In genomic region chr10:116206449-116206848, GRCm38 (mm10) we compare ENCODE assay signal across 25 mouse cellular contexts.
DNase-seq lines count a peak whose midpoint lies in the region; TF ChIP-seq lines count a peak whose summit lies in the region.
"Had no signal": no experiment of that assay in that cellular context is flagged by ENCODE, and none has a peak within 500 bp of the region (broad histone marks: within the 10 kb centered on the region; RNA-seq: fewer than 3 reads in every experiment).

No protein-coding gene starts in this region.

- no peaks in the 10 kb centered on the region for H3K27me3 ChIP-seq in heart, embryonic 10.5 days (ENCODE audit: insufficient read depth, poor library complexity, severe bottlenecking)
- H3K27me3 ChIP-seq: CH12.LX; forebrain, embryonic 13.5 days; heart, embryonic 13.5 days; hindbrain, embryonic 12.5 days; lung, embryonic 15.5 days; midbrain, embryonic 12.5 days; neural tube, embryonic 15.5 days; Patski; stomach, embryonic 15.5 days had no signal

- TF ChIP-seq POLR2A in lung, adult 2 months (IDR thresholded peaks at IDR 0.05; ENCODE audit: borderline replicate concordance, extremely low read depth, low read depth, low read length) = no peak

- no peak for TF ChIP-seq CTCF in lung, adult 2 months (IDR thresholded peaks at IDR 0.05; ENCODE audit: insufficient read depth, low read length)

- no peaks in the 10 kb centered on the region for H3K9me3 ChIP-seq in heart, embryonic 10.5 days
- H3K9me3 ChIP-seq: forebrain, embryonic 13.5 days; heart, embryonic 13.5 days; hindbrain, embryonic 12.5 days; limb, embryonic 15.5 days; lung, embryonic 15.5 days; midbrain, embryonic 12.5 days; neural tube, embryonic 15.5 days; stomach, embryonic 15.5 days had no signal

- no peak overlapping the region for H3K27ac ChIP-seq in heart, embryonic 10.5 days
- H3K27ac ChIP-seq: forebrain, embryonic 13.5 days; hindbrain, embryonic 12.5 days; limb, embryonic 15.5 days; liver, embryonic 14.5 days; midbrain, embryonic 12.5 days; neural tube, embryonic 15.5 days; stomach, embryonic 15.5 days had no signal

- H3K4me3 ChIP-seq in heart, embryonic 10.5 days = no peak overlapping the region
- H3K4me3 ChIP-seq in lung, adult 2 months (replicated peaks; ENCODE audit: extremely low read depth, low read depth, low read length) = no peak overlapping the region
- H3K4me3 ChIP-seq: forebrain, embryonic 13.5 days; heart, embryonic 13.5 days; hindbrain, embryonic 12.5 days; limb, embryonic 15.5 days; lung, embryonic 15.5 days; midbrain, embryonic 12.5 days; neural tube, embryonic 15.5 days; stomach, embryonic 15.5 days had no signal

- peak; percentile 98 for DNase-seq in heart, adult 11 months
- no peak for DNase-seq in heart, embryonic 10.5 days (ENCODE audit: low spot score)
- peak; percentile 40 for DNase-seq in kidney, adult 9 months
- no peak for DNase-seq in kidney, postnatal 4 days
- peak; percentile 34 for DNase-seq in lung, postnatal 36 days
- no peak for DNase-seq in lung, adult 2 months
- no peak for DNase-seq in thymus, postnatal 0 days (ENCODE audit: low spot score)
- DNase-seq: B cell, adult 2 months; cerebellum, adult 9-10 months; gastrocnemius, postnatal 10 days; left cerebral cortex, postnatal 4 days; right cerebral cortex, adult 18-20 months; thymus, postnatal 4 days had no signal

- H3K36me3 ChIP-seq in heart, embryonic 10.5 days = no peaks in the 10 kb centered on the region
- H3K36me3 ChIP-seq: G1E; heart, embryonic 13.5 days; hindbrain, embryonic 12.5 days; limb, embryonic 15.5 days; lung, embryonic 15.5 days; midbrain, embryonic 12.5 days; neural tube, embryonic 15.5 days; stomach, embryonic 15.5 days had no signal

- WGBS in heart, embryonic 10.5 days = 69% methylated on average over 11 of the region's 11 CpGs
- 58% methylated on average over 11 of the region's 11 CpGs for WGBS in lung, adult 2 months

- peaks cover 11% of the 10 kb centered on the region for H3K4me1 ChIP-seq in heart, embryonic 10.5 days
- H3K4me1 ChIP-seq in lung, adult 2 months (ENCODE audit: control insufficient read depth, insufficient read depth, low read length) = no peaks in the 10 kb centered on the region; the same call in 1 of the 2 replicates
- H3K4me1 ChIP-seq: forebrain, embryonic 13.5 days; hindbrain, embryonic 12.5 days; midbrain, embryonic 12.5 days had no signal

Comparison
In these comparisons a context has a peak if more than half of its experiments do, and no peak if none do; other contexts are left out.
1. DNase-seq: peak in heart, adult 11 months (single experiment), kidney, adult 9 months (single experiment) and lung, postnatal 36 days (single experiment); none in heart, embryonic 10.5 days (single experiment), kidney, postnatal 4 days (0 of 2), lung, adult 2 months (single experiment) and thymus, postnatal 0 days (single experiment).